Mouse (Mus musculus) left cerebral cortex, adult 11 months (tissue): ENCODE measurements around the gene Fam104a.

Source experiments
- DNase-seq: peaks from one replicate; pipeline ENCODE4 v3.0.0; 2022; ENCODE audit warnings: low spot score

Fam104a gene

DNA sequence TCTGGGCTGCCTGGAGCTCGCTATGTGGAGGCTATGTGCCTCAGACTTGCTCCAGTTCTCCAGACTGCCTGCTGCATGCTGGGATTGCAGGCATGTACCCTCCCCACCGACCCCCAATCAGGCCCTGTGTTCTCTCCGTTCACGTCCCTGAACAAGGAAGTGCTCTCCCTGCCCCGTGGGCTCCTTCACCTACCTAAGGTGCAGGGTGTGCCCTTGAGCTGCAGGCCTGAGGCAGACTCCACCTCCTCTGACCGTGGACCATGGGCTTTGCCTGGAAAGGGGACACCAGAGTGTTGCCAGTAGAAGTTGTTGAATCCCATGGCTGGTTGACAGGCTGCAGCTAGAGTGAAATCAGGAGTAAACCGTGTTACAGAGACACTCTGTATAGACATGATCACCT lies 15.7 kb upstream of the Fam104a start:
- no peak for DNase-seq

DNA sequence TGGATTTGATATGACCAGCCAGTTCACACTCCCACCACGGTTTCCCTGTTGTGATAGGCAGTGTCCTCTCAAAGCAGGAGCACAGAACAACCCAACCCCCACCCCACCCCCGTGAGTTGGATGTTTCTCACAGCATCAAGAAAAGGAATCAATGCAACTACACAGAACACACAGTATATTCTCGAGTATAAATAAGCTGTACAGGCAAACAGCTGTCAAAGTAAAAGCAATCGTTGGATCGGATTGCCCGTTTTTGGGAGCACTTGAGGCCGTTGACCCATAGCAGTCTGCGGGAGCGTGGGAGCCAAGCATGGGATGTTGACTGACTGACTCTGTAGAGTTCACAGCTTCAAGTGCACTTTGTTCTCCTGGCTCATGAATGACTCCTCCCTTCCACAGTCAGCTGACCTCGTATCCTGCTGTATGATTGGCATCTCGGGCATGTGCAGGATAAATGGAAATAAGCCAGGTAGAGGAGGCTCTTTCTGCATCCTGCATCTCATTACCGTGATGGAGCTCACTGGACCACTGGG lies 14.1 kb upstream of the Fam104a start:
- DNase-seq, result no peak

DNA sequence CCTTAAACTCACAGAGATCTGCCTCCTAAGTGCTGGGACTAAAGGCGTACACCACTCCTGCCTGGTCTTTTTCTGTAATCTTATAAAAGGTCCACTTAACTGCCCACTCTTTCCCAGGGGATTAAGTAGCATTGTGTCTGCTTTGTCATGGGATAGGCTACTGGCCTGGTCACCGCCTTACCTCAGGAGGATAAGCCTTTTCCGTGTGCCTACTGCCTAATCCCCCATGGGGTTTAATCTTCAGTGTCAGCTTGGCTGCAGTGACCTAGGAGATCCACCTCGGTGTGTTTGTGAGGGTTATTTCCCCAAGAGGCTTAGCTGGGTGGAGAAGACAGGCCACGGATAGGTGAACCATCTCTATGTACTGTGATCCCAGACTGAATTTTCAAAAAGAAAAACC lies 13.6 kb upstream of the Fam104a start:
- no peak for DNase-seq

DNA sequence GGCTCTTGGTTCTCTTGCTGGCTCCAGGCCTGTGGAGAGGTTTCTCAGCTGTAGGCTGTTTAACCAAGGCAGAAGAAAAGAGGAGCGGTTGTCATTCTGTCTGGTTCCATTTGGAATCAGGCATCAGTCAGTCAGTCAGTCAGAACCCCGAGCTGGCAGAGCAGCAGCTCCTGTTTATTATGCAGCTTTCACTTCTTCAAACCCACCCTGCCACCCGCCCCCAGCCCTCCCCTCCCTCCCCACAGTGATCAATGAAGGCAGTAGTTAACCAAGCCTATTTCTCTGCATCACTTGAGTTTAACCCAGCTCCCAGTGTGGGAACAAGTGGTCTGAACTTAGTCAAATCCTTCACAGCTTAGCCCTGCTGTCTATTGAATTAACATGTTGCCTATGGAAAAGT lies 7.9 kb upstream of the Fam104a start:
- no peak for DNase-seq

DNA sequence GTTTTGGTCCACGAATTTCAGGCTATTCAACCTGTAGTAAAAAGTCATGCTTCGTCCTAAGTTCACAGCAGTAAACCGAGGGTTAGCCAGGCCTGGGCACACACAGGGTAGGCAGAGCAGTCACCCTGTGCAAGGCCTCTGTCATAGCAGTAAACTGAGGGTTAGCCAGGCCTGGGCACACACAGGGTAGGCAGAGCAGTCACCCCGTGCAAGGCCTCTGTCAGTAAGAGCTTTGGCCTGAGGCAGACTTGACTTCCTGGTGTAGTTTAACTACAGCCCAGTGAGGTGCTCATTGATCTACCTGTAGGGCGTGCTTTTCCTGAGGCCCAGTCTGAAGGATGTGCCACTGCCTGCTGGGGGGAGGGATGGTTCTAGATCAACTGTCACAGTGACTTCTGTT lies 7.4 kb upstream of the Fam104a start:
- no peak for DNase-seq

DNA sequence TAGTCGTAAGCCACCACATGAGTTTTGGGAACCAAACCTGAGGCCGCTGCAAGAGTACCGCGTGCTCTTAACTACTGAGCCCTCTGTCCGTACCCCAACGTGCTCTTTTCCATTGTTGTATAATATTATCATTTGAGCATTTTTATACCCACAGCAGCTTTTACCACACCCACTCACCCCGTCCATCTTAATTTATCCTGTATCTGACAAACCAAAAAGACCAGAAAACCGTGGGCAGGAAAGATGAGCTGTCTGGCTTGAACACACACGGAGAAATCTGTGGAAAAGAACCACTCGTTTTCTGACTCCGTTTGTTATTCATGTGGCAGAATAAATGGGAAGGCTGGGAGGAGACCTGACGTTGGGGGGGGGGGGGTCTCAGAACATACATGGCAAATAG lies 6.6 kb upstream of the Fam104a start:
- no peak for DNase-seq

DNA sequence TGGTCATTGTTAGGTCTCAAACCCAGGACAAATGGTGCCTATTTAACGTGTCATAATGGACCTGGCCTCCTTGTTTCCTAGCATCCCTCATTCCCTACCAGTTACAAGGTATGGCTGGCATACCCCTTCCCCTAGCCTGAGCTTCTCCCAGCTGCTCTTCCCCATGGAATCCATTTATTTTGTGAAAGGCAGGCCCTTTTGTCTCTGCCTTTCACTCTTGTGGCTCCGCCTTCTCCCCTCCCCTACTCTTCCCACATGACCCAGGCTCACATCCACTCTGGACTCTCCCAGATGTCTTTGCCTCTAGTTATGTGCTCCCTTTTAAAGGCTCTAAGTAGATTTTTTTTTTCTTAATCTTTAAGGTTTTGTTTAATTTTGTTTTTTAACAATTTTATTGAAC lies 3.1 kb upstream of the Fam104a start:
- no peak for DNase-seq

DNA sequence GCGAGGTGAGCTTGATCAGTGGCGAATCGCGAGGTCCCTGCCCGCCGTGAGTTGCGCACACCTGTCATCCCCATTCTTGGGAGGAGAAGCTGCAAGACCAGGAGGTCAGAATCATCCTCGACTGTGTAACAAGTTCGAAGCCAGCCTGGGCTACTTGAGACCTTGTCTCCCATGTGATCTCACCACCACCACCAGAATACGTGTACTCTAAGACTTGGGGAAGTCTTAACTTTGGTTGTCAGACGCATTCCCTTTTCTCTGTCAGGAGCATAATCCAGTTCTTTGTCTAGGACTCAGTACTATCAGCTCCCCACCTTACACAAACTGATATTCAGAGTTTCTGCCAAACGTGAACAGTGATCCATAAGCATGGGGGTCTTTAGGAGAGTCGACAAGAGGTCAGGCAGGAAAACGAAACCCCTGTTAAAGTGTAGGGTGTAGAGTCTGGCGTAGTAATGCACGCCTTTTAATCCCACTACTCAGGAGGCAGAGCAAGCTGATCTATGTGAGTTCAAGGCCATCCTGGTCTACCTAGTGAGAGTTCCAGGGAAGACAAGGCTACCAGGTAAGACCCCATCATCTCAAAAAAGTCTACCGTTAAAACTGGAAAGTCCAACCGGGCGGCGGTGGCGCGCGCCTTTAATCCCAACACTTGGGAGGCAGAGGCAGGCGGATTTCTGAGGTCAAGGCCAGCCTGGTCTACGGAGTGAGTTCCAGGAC lies 912 bp upstream of the Fam104a start:
- DNase-seq, result no peak

DNA sequence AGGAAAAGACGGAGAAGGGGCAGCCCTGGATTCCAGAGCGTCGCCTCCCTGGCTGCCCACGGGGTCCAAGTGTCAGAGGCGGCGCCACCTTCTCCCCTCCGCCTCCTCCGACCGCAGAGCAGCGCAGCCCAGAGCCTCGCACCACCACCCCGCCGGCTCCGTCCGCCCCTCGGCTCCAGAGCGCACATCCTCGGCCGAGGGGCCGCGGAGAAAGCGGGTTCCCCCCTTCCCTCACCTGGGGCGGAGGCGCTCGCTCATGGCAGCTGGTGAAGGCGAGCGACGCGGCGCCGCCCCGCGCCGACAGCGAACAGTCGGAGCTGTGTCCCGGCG lies 363 bp downstream of the Fam104a start:
- no peak for DNase-seq

DNA sequence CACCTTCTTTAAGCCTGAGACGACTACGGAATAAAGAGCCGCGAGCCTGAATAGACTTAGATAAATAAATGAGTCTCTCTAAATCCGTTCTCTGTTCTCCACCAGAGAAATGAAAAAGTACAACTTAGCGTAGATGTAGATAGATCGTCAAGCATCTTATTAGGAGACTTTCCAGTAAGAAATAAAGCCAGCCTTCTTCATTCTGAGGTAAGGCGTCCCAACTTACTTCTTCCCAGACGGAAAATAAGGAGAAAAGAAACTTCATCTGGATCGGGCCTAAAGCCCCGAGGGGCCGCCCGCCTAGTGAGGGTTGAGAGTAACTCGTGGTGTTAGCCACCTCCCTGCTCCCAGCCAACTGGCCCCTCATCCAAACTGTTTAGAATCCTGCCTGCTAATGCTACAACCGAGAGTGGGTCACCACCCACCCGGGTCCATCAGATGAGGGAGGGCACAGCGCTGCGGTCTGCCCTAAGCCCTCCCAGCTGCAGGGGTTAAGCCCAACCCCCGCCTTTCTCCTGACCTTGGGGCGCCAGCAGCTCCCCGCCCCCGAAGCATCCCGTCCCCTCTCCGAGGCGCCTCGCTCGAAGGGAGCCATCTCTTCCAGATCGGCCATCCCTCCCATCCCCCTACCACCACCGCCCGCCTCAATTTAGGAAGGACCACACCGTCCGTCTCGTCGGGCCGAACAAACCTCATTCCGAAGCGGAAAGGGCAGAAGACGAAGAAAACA lies 893 bp downstream of the Fam104a start:
- no peak for DNase-seq

DNA sequence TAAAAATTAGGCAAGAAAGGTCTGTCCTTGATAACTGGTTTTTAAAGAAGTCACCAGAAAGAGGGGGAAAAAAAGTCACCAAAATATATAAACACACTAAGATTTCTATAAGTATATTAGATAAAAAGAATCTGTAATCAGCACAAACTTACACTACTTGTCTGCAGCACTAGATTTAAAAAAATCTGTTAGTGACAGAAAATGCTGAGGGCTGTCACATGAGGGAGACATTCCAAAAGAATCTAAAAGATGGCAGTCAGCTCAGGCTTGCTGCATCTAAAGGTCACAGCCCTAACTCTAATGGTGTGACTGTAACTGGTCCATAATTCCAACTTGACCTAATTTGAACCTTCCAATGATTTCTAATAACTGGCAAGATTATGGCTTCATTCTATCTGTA lies 2.0 kb downstream of the Fam104a start:
- no peak for DNase-seq

DNA sequence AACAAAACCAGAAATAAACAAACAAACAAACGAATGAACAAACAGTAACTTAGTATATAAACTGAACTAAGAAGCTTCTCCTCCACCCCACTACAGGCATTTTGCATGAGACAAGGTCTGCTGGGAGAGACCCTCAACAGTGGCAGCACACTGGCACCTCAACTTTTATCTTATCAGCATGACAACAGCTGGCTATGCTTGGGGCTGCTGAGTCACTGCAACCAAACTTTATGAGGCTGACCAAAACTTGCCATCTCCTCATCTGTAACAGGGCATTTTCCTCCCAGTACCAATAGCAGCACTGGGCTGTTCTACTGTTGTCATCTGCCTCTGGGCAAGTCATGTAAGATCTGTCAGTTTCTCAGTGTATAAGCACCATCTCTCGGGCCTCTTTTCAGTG lies 3.0 kb downstream of the Fam104a start:
- DNase-seq, result no peak

DNA sequence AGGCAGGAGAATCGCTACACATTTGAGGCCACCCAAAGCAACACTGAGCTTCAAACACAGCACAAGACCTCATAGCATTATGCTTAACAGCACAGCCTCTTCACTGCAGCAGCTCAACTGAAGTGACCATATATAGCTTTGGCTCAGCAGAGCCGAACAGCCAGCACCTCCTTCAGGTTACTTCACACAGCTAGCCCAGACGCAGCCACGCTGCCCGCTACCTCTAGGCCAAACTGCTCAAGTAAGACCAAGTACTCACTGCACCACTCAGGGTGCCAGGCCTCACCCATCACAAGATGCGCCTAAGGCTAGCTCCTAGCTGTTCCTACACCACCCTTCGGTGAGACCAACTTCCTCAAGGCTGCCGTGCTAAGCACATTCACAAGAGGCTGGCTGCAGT lies 5.6 kb downstream of the Fam104a start:
- no peak for DNase-seq

DNA sequence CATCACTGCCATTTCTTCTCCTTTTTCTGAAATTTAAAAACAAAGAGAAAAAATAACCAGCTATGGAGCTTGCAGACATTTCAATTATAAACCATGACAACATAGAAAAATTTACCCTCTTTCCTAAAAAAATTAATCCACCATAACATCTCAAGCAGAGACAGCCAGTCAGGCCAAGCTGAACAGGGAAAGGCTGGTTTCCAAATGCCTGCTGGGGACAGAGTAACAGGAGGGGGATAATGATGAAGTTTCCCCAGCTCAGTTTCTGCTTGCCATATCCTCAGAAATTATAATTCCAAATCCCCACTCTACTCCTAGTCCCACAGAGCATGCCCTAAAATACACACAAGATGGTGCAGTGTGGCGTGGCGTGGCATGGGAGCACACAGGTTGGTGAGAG lies 6.6 kb downstream of the Fam104a start:
- DNase-seq, result no peak

DNA sequence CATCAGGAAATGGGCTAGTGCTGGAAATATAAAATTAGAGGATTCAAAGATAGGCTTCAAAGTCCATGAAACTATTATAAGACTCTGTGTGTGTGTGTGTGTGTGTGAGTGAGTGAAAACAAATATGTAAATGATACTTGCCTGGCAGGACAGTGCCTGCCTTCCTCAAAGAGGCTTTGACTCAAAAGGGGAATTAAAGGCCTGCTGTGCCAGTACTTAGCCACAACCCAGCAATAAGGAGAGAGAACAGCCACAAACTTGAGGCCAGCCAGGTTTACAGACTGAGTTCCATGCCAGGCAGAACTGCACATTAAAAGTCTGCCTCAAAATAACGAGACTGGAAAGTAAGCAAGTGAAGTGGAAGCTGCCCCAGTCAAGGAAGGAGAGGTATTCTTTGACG lies 7.1 kb downstream of the Fam104a start:
- DNase-seq, result no peak

DNA sequence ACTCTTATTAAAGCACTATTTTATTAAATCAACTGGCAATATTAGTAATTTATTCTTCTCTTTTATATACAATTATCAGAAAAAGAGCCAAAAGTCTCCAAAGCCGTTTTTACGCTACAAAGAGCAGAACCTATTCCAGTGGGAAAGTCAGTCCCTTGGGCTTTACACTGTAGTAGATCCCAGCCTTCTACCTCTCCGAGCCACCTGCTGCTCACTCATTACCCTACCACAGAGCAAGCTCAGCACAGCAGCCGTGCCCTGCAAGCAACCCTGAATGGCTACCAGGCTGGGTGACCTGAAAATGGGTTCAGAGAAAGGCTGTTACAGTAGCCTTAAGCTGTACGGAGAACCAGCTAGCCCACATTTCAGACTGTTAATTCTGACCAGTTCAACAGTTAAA lies 9.4 kb downstream of the Fam104a start:
- no peak for DNase-seq

DNA sequence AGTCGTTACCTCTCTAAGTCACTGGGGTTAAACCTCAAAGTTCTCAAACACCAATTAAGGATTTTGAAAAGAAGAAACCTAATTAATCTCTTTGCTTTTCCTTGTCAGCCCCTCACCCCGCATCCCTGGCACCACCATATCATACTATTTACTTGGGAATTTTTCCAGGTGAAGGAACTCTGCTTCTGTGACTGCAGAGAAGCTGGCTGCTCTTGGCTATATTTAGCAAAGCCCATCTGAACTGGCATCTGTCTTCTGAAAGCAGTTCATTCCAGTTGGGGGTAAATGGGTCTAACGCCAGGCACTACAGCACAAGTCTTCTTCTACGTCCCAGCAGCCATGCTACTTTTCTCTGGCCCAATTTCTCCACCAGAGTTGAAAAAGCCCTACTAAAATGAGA lies 10.3 kb downstream of the Fam104a start:
- no peak for DNase-seq

DNA sequence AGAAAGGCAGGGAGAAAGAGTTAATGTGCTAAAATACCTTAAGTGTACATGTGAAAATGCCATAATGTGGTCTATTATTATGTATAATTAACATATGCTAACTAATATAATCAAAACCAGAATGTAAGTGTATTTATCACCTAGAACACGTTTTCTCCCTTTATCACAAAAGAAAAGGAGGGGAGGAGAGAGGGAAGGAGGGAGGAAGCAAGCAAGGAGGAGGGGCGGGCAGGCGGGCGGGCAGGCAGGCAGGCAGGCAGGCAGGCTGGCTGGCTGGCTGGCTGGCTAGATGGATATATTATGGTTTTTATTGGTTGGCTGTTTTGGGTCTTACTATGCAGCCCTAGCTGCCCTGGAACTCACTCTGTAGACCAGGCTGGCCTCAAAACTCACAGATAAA lies 14.2 kb downstream of the Fam104a start:
- no peak for DNase-seq

DNA sequence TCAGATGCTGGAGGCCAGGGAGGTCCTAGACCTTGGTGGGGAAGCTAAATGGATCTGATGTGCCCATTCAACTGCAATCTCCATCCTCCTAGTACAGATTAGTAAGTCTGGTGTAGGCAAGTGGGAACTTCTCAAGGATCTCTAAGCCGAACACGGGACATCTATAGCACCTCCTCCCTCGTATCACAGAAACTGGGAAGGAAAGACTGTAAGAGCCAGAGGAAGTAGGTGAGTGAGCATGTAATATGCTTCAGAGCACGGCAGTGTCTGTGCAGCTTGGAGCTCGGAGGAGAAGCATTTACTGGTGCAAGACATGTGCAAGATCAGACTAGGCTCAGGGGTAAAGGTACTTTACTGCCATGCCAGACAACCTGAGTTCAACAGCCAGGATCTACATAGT lies 15.1 kb downstream of the Fam104a start:
- DNase-seq, result no peak

DNA sequence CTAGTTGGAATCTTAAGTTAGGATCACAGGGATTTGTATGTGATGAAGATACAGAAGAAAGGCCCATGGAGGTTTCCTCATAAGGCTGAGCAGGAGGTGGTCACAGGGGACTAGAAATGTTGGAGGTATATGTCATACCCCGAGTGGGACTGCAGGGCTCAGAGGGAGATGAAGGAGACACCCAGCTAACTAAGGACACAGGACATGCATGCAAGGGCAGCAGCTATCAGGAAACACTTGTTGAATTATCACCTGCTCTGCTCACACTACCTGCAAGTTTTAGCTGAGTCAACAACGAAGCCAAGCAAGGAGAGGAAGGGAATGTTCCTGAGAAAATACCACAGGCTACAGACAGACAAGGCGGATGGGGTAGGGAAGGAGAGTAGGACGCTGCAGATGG lies 16.3 kb downstream of the Fam104a start:
- no peak for DNase-seq

DNA sequence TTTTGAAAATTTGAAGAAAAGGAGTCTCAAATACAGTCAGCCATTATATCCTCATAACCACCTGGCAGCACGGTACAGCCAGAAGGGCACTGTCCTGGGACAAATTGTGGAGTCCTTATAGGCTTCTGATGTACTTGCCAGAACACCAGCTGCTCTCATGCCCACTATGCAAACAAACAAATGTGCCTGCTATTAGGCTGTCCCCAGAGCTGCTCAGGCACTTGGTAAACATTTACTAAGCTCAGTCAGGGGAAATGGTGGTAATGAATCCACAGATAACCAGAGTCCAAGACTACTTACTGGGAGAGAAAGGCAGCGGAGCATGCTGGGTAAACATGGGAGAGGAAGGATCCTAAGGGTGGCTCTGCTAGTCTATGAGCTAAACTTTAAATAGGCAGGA lies 16.8 kb downstream of the Fam104a start:
- no peak for DNase-seq

DNA sequence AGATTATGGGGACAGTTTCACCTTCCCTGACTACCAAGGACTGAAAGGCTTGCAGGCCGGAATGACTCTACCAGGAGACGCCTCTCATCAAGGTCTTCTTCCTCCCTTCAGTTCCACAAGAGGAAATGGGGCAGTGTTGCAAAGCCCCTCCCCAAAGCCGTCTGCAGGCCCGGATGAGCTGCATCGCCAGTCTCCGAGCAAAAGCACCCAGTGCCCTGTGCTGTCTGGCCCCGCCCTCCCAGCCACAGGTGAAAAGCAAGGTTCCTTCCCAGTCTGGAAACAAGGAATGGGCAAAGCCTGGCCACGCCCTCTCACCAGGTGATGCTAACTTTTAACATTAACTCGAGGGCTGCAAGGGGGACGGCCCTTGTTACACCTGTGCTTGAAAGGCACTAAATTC lies 17.3 kb downstream of the Fam104a start:
- no peak for DNase-seq

DNA sequence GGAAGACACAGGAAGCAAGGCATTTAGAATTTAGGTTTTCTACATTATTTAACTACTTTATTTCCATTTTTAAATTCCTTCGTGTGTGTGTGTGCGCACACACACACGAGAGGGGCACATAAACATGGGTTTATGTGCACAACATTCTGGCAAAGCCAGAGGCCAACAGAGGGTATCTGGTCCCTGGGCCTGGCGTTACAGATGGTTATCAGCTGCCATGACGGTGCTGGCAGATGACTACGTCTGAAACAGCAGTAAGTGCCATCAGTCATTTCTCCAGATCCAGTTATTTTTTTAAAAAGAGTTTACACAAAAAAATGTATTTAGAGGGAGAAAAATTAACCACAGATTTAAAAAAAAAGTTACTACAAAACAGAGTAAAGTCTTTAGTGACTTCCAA lies 17.8 kb downstream of the Fam104a start:
- no peak for DNase-seq

DNA sequence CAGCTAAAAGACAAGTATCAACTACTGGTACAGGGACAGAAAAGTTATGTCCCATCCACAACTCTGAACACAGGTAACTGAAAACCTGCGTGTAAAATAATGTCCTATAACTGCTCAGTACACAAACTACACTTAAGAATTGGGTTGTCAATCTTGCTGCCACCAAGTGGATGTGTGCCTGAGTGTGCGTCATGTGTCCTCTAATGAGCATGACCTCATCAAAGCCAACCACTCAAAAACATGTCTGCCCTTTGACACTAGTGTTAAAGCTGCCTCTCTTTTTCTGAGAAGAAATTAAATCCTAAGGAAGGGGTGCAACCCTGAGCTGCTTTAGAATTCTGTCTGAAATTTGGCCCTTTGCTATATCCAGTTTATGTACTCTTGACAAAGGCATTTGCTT lies 19.7 kb downstream of the Fam104a start:
- DNase-seq, result no peak
